29 mouse cellular contexts compared by ENCODE assay signal in the genomic region with DNA sequence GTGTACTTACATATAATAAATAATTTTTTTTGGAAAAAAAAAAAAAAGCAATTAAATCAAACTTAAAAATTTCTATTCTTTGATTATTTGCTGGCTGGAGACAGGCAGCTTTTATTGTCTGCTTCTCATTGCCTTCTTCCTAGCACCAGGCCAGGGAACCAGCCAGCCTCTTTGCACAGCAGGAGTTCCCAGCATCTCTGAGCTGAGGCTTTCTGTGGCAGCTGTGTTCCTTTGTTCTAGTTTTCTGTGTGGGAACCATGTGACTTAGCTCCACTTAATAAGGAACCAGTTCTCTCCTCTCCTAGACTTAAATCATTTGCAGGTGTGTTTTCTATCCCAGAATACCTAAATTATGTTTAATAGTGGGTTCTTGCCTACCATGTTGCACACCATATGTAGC. TPM values are rescaled to one million over a fixed set of nuclear protein-coding genes. Genes with fewer than 3 reads are reported as not detected.
DNase-seq lines count a peak whose midpoint lies in the region; ATAC-seq and TF ChIP-seq lines count a peak whose summit lies in the region.
"Had no signal": no experiment of that assay in that cellular context is flagged by ENCODE, and none has a peak within 500 bp of the region (broad histone marks: within the 10 kb centered on the region; RNA-seq: fewer than 3 reads in every experiment).

No protein-coding gene starts in this region.

- no peak overlapping the region for H3K4me2 ChIP-seq in hindbrain, embryonic 16.5 days (ENCODE audit: low read length)
- H3K4me2 ChIP-seq: embryonic facial prominence, embryonic 13.5 days; embryonic facial prominence, embryonic 15.5 days; forebrain, embryonic 12.5 days had no signal

- no peaks in the 10 kb centered on the region for H3K4me1 ChIP-seq in hindbrain, embryonic 16.5 days (ENCODE audit: control insufficient read depth, insufficient read depth, low read depth, low read length)

- no peak for TF ChIP-seq CTCF in brain, embryonic 14.5 days (IDR thresholded peaks at IDR 0.05; ENCODE audit: borderline replicate concordance, extremely low read depth, insufficient read depth, insufficient read length)

- H3K27ac ChIP-seq in hindbrain, embryonic 16.5 days (ENCODE audit: low read depth, low read length), result no peak overlapping the region
- H3K27ac ChIP-seq: embryonic facial prominence, embryonic 13.5 days; embryonic facial prominence, embryonic 15.5 days; forebrain, embryonic 10.5 days; forebrain, embryonic 12.5 days had no signal

- TF ChIP-seq POLR2A in brain, embryonic 14.5 days (IDR thresholded peaks at IDR 0.05; ENCODE audit: borderline replicate concordance, extremely low read depth, insufficient read depth, insufficient read length, poor library complexity, severe bottlenecking), result no peak

- H3K9ac ChIP-seq in hindbrain, embryonic 16.5 days (ENCODE audit: low read depth, low read length), result no peak overlapping the region
- H3K9ac ChIP-seq: embryonic facial prominence, embryonic 13.5 days; embryonic facial prominence, embryonic 15.5 days; forebrain, embryonic 12.5 days had no signal

- ATAC-seq in hindbrain, embryonic 16.5 days, result no peak
- ATAC-seq: CD4-positive, CD25-positive, alpha-beta regulatory T cell, adult 4 months; forebrain, embryonic 14.5 days; forebrain, embryonic 16.5 days had no signal

- H3K36me3 ChIP-seq in hindbrain, embryonic 16.5 days (ENCODE audit: control insufficient read depth, insufficient read depth, low read length), result peaks cover 4% of the 10 kb centered on the region

- DNase-seq in ES-CJ7 (ENCODE audit: low read depth, low spot score) (peak; percentile 68), ZHBTc4 (ENCODE audit: low read depth, low spot score) (peak; percentile 74)
- peak; percentile 48 for DNase-seq in brain, embryonic 14.5 days (ENCODE audit: low read depth)
- peak; percentile 41 for DNase-seq in retina, embryonic 14.5 days (ENCODE audit: low spot score)
- DNase-seq in layer of hippocampus, postnatal 14 days (ENCODE audit: low spot score in 2 of 2), result no peak
- DNase-seq in frontal cortex, adult 2 months (ENCODE audit: extremely low spot score in 1 of 2, low spot score in 1 of 2), result no peak
- no peak for DNase-seq in cerebellum, adult 11-12 months
- DNase-seq: adrenal gland, adult 2 months; adrenal gland, postnatal 10 days; adrenal gland, postnatal 25 days; B cell, adult 2 months; cerebellum, adult 11 months; cerebellum, adult 8-10 months; cerebellum, adult 9-11 months; cerebellum, postnatal 14 days; cerebellum, postnatal 36 days; embryo, embryonic 11 days had no signal

- no peaks in the 10 kb centered on the region for H3K27me3 ChIP-seq in hindbrain, embryonic 16.5 days (replicated peaks; ENCODE audit: control insufficient read depth, insufficient read depth, low read length)
- H3K27me3 ChIP-seq: CH12.LX; embryonic facial prominence, embryonic 13.5 days; embryonic facial prominence, embryonic 15.5 days; forebrain, embryonic 12.5 days had no signal

- H3K4me3 ChIP-seq in hindbrain, embryonic 16.5 days (ENCODE audit: low read length), result no peak overlapping the region
- H3K4me3 ChIP-seq: embryonic facial prominence, embryonic 13.5 days; embryonic facial prominence, embryonic 15.5 days; erythroblast, embryonic 14.5 days; forebrain, embryonic 10.5 days; forebrain, embryonic 12.5 days had no signal

- no peaks in the 10 kb centered on the region for H3K9me3 ChIP-seq in hindbrain, embryonic 16.5 days (ENCODE audit: control insufficient read depth, low read length)
- H3K9me3 ChIP-seq: embryonic facial prominence, embryonic 13.5 days; embryonic facial prominence, embryonic 15.5 days; forebrain, embryonic 10.5 days; forebrain, embryonic 12.5 days had no signal

RNA-seq across cellular contexts. Expression of a gene that starts 4.4 kb away (rescaled TPM):
- 1.0 and 3.1 TPM in 2 replicates for polyA plus RNA-seq in brain, embryonic 14.5 days (2012; rRNA removed)
- total RNA-seq in layer of hippocampus, postnatal 14 days (2021), result 1 to 10 TPM; 1.1 to 1.8 TPM
- polyA plus RNA-seq in frontal cortex, adult 2 months (2012; rRNA removed), result 5.3 and 6.0 TPM in 2 replicates
- polyA plus RNA-seq in hindbrain, embryonic 16.5 days (2015; fragmentation: Nextera tagmentation; extraction: Ambion mirVana), result 2.2 and 2.8 TPM in 2 replicates
- total RNA-seq: common myeloid progenitor, adult 5-6 weeks had no signal
- polyA plus RNA-seq: erythroblast, embryonic 14.5 days had no signal

RNA-seq across cellular contexts. Expression of a gene that starts 17.5 kb away (rescaled TPM):
- polyA plus RNA-seq in brain, embryonic 14.5 days (2012; rRNA removed), result 3.2 and 4.0 TPM in 2 replicates
- total RNA-seq in layer of hippocampus, postnatal 14 days (2021), result 1 to 10 TPM; 1.6 to 5.3 TPM
- polyA plus RNA-seq in frontal cortex, adult 2 months (2012; rRNA removed), result 5.5 and 9.1 TPM in 2 replicates
- polyA plus RNA-seq in hindbrain, embryonic 16.5 days (2015; fragmentation: Nextera tagmentation; extraction: Ambion mirVana), result 2.6 and 3.3 TPM in 2 replicates
- total RNA-seq: MEL had no signal

RNA-seq across cellular contexts. Expression of a gene that starts 33.8 kb away (rescaled TPM):
- polyA plus RNA-seq in brain, embryonic 14.5 days (2012; rRNA removed), result 34.3 and 40.9 TPM in 2 replicates
- 10 to 100 TPM; 23.8 to 28.2 TPM for total RNA-seq in layer of hippocampus, postnatal 14 days (2021)
- polyA plus RNA-seq in frontal cortex, adult 2 months (2012; rRNA removed), result 27.4 and 27.7 TPM in 2 replicates
- 19.0 and 20.0 TPM in 2 replicates for polyA plus RNA-seq in hindbrain, embryonic 16.5 days (2015; fragmentation: Nextera tagmentation; extraction: Ambion mirVana)

RNA-seq across cellular contexts. Expression of a gene that starts 51.6 kb away (rescaled TPM):
- polyA plus RNA-seq in brain, embryonic 14.5 days (2012; rRNA removed), result 0.03 and 0.08 TPM in 2 replicates
- 1 to 10 TPM in 1 of 2 experiments, under 1 TPM in 1; 0.62 to 1.2 TPM for total RNA-seq in layer of hippocampus, postnatal 14 days (2021)
- 0.42 and 0.82 TPM in 2 replicates for polyA plus RNA-seq in frontal cortex, adult 2 months (2012; rRNA removed)
- polyA plus RNA-seq in hindbrain, embryonic 16.5 days (2015; fragmentation: Nextera tagmentation; extraction: Ambion mirVana), result 0.19 and 0.22 TPM in 2 replicates
- polyA plus RNA-seq: erythroblast, embryonic 14.5 days had no signal

RNA-seq across cellular contexts. Expression of a gene that starts 52.1 kb away (rescaled TPM):
- polyA plus RNA-seq in brain, embryonic 14.5 days (2012; rRNA removed), result 6.6 and 7.3 TPM in 2 replicates
- total RNA-seq in layer of hippocampus, postnatal 14 days (2021), result 10 to 100 TPM; 19.5 to 19.7 TPM
- polyA plus RNA-seq in frontal cortex, adult 2 months (2012; rRNA removed), result 25.7 and 33.6 TPM in 2 replicates
- 11.7 and 12.2 TPM in 2 replicates for polyA plus RNA-seq in hindbrain, embryonic 16.5 days (2015; fragmentation: Nextera tagmentation; extraction: Ambion mirVana)

Comparison
In these comparisons a context has a peak if more than half of its experiments do, and no peak if none do; other contexts are left out.
1. DNase-seq: peak in ES-CJ7 (single experiment), ZHBTc4 (single experiment), brain, embryonic 14.5 days (single experiment) and retina, embryonic 14.5 days (single experiment); none in layer of hippocampus, postnatal 14 days (0 of 2), frontal cortex, adult 2 months (0 of 2) and cerebellum, adult 11-12 months (single experiment).